Mouse (Mus musculus) embryonic fibroblast, embryonic 13.5 days (primary cell): Measurements from ENCODE around the gene BC035044. TPM values are rescaled to one million over a fixed set of nuclear protein-coding genes. Genes with fewer than 3 reads are reported as not detected.

Source experiments
- H3K27ac ChIP-seq: 2 replicates; pipeline ENCODE4 v1.5.1; 2012; ENCODE audit warnings: low read length, control low read depth, inconsistent platforms; ENCODE audit not compliant: insufficient read depth
- H3K4me1 ChIP-seq: 2 replicates; pipeline ENCODE4 v1.6.1; 2011; ENCODE audit warnings: low read length; ENCODE audit not compliant: control insufficient read depth, insufficient read depth
- H3K4me3 ChIP-seq: 2 replicates; pipeline ENCODE4 v1.5.1; 2011; ENCODE audit warnings: mild to moderate bottlenecking, control low read depth, low read length; ENCODE audit not compliant: insufficient read depth
- CTCF ChIP-seq: IDR thresholded peaks from 2 replicates; pipeline ENCODE4 v1.5.1; 2011; ENCODE audit warnings: mild to moderate bottlenecking, control low read depth, low read length, moderate library complexity, borderline replicate concordance; ENCODE audit not compliant: insufficient read depth
- POLR2A ChIP-seq: IDR thresholded peaks from 2 replicates; pipeline ENCODE4 v1.6.1; 2011; ENCODE audit warnings: low read depth, mild to moderate bottlenecking, control low read depth, low read length, moderate library complexity
- polyA plus RNA-seq: library from polyadenylated mRNA; stranded (reverse); fragments of >200 nt; gene quantifications from 2 replicates; pipeline ENCODE4 v1.2.4, GENCODE M21; 2011; ENCODE audit warnings: low read depth; ENCODE audit not compliant: missing spikeins, insufficient read length

The BC035044 gene
- polyA plus RNA-seq, 1 experiment: not detected

- no peak overlapping the region for H3K27ac ChIP-seq
These were observed 51.0 kb downstream of the BC035044 start for GRCm38 (mm10) chr6:128839921-128840320.

GRCm38 (mm10) chr6:128839266-128839771 lies 51.6 kb downstream of the BC035044 start:
- H3K4me3 ChIP-seq: peak overlapping the region; percentile 59
- H3K27ac ChIP-seq: peak overlapping the region; percentile 59
- no peaks in the 10 kb centered on the region for H3K4me1 ChIP-seq
- peak; percentile 73; the same call in 1 of the 2 replicates for TF ChIP-seq CTCF
- peak; percentile 52 for TF ChIP-seq POLR2A

More at GRCm38 (mm10) chr6:128839921-128840320, 51.0 kb downstream of the BC035044 start:
- Histone ChIP-seq H3K4me1 (no peaks in the 10 kb centered on the region), H3K4me3 (no peak overlapping the region)
- no peak for TF ChIP-seq CTCF
- no peak for TF ChIP-seq POLR2A

- TF ChIP-seq CTCF (no peak), POLR2A (no peak)
- peak overlapping the region; percentile 75 for H3K27ac ChIP-seq
- H3K4me3 ChIP-seq: peak overlapping the region; percentile 93
- no peaks in the 10 kb centered on the region for H3K4me1 ChIP-seq
These were observed 52.3 kb downstream of the BC035044 start for GRCm38 (mm10) chr6:128838342-128839265.

GRCm38 (mm10) chr6:128837454-128838341 lies 53.2 kb downstream of the BC035044 start:
- Histone ChIP-seq H3K4me1 (no peaks in the 10 kb centered on the region), H3K4me3 (peak overlapping the region; percentile 93), H3K27ac (0 out of 2 replicates have a peak overlapping the region, but pooled peaks have one; percentile 32)
- TF ChIP-seq POLR2A (no peak), CTCF (no peak)

- Histone ChIP-seq H3K27ac (no peak overlapping the region), H3K4me1 (no peaks in the 10 kb centered on the region), H3K4me3 (peak overlapping the region; percentile 93)
- TF ChIP-seq CTCF (no peak), POLR2A (no peak)
These were observed 54.0 kb downstream of the BC035044 start for GRCm38 (mm10) chr6:128836955-128837334.

GRCm38 (mm10) chr6:128836191-128836954 lies 54.6 kb downstream of the BC035044 start:
- Histone ChIP-seq H3K27ac (no peak overlapping the region), H3K4me1 (no peaks in the 10 kb centered on the region), H3K4me3 (no peak overlapping the region)
- TF ChIP-seq POLR2A: no peak
- TF ChIP-seq CTCF: no peak

GRCm38 (mm10) chr6:128835571-128835970 lies 55.4 kb downstream of the BC035044 start:
- Histone ChIP-seq H3K4me3 (no peak overlapping the region), H3K27ac (no peak overlapping the region), H3K4me1 (no peaks in the 10 kb centered on the region)
- no peak for TF ChIP-seq CTCF
- TF ChIP-seq POLR2A: no peak

GRCm38 (mm10) chr6:128833046-128833445 lies 57.9 kb downstream of the BC035044 start:
- Histone ChIP-seq H3K4me1 (no peaks in the 10 kb centered on the region), H3K4me3 (no peak overlapping the region), H3K27ac (no peak overlapping the region)
- no peak for TF ChIP-seq CTCF
- TF ChIP-seq POLR2A: no peak

- TF ChIP-seq POLR2A (no peak), CTCF (no peak)
- Histone ChIP-seq H3K27ac (no peak overlapping the region), H3K4me3 (no peak overlapping the region), H3K4me1 (no peaks in the 10 kb centered on the region)
These were observed 61.1 kb downstream of the BC035044 start for GRCm38 (mm10) chr6:128829837-128830236.
